In the genomic region with DNA sequence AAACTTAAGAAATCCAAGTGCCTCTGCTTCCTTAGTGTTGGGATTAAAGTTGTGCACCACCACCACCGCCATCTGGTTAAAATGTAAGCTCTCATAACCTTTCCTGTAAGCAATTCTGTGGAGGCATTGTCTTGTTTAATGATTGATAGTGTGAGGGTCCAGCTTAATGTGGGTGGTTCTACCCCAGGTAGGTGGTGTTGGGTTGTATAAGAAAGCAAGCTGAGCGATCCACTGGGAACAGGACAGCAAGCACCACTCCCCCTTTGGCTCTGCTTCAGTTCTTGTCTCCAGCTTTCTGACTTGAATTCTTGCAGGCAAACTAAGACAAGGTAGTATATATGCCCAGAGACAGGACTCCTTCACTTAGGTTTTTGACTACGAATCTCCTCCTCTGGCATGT, we compare ENCODE assay signal across 32 mouse cellular contexts. TPM values are rescaled to one million over a fixed set of nuclear protein-coding genes. Genes with fewer than 3 reads are reported as not detected.
DNase-seq lines count a peak whose midpoint lies in the region; ATAC-seq and TF ChIP-seq lines count a peak whose summit lies in the region.
"Had no signal": no experiment of that assay in that cellular context is flagged by ENCODE, and none has a peak within 500 bp of the region (broad histone marks: within the 10 kb centered on the region; RNA-seq: fewer than 3 reads in every experiment).

No protein-coding gene starts in this region.

- intact Hi-C loops in left cerebral cortex, adult 2 months (cut with DNase I): no loop called here

- no peaks in the 10 kb centered on the region for H3K36me3 ChIP-seq in intestine, embryonic 16.5 days (ENCODE audit: control insufficient read depth, insufficient read depth, low read length)
- no peaks in the 10 kb centered on the region for H3K36me3 ChIP-seq in kidney, postnatal 0 days (ENCODE audit: insufficient read depth, low read length)
- H3K36me3 ChIP-seq: heart, embryonic 12.5 days; hindbrain, embryonic 13.5 days; limb, embryonic 13.5 days; liver, embryonic 12.5 days; midbrain, embryonic 12.5 days; stomach, embryonic 15.5 days had no signal

- H3K27me3 ChIP-seq in intestine, embryonic 16.5 days (replicated peaks; ENCODE audit: control insufficient read depth, insufficient read depth, low read length): no peaks in the 10 kb centered on the region
- no peaks in the 10 kb centered on the region for H3K27me3 ChIP-seq in kidney, postnatal 0 days (ENCODE audit: insufficient read depth, low read length)
- H3K27me3 ChIP-seq: heart, embryonic 12.5 days; hindbrain, embryonic 13.5 days; limb, embryonic 13.5 days; liver, embryonic 12.5 days; megakaryocyte, embryonic 14.5 days; midbrain, embryonic 12.5 days; Patski; stomach, embryonic 15.5 days had no signal

- H3K27ac ChIP-seq in intestine, embryonic 16.5 days (ENCODE audit: low read length): peak overlapping the region; percentile 20
- H3K27ac ChIP-seq in kidney, postnatal 0 days: peak overlapping the region; percentile 48
- H3K27ac ChIP-seq in left cerebral cortex, adult 2 months: no peak overlapping the region
- H3K27ac ChIP-seq: hindbrain, embryonic 13.5 days; limb, embryonic 13.5 days; liver, embryonic 12.5 days; midbrain, embryonic 12.5 days; stomach, embryonic 15.5 days had no signal

- H3K4me1 ChIP-seq in intestine, embryonic 16.5 days (ENCODE audit: control insufficient read depth, insufficient read depth, low read length): peaks cover 28% of the 10 kb centered on the region
- H3K4me1 ChIP-seq in kidney, postnatal 0 days (replicated peaks; ENCODE audit: insufficient read depth, low read length): peaks cover 12% of the 10 kb centered on the region; the same call in 1 of the 2 replicates

- no peaks in the 10 kb centered on the region for H3K9me3 ChIP-seq in intestine, embryonic 16.5 days (ENCODE audit: control insufficient read depth, low read length)
- no peaks in the 10 kb centered on the region for H3K9me3 ChIP-seq in kidney, postnatal 0 days (replicated peaks; ENCODE audit: low read length)
- H3K9me3 ChIP-seq: heart, embryonic 12.5 days; hindbrain, embryonic 13.5 days; limb, embryonic 13.5 days; liver, embryonic 12.5 days; midbrain, embryonic 12.5 days; stomach, embryonic 15.5 days had no signal

- DNase-seq in kidney, adult 8-10 months: peak; percentile 64 to 85
- no peak for DNase-seq in kidney, postnatal 0 days (ENCODE audit: low spot score)
- DNase-seq in yolk sac, embryonic 10.5 days (ENCODE audit: low spot score): peak; percentile 69
- no peak for DNase-seq in liver
- no peak for DNase-seq in layer of hippocampus, postnatal 36 days
- DNase-seq in left cerebral cortex, adult 2 months (ENCODE audit: extremely low spot score in 1 of 2, low spot score in 2 of 2): no peak
- DNase-seq: adrenal gland, postnatal 10 days; cerebellum, adult 8-10 months; cerebellum, postnatal 25 days; gastrocnemius, postnatal 14 days; heart, adult 18-20 months; heart, postnatal 4 days; liver, postnatal 0 days; lung, postnatal 36 days; retina, postnatal 1 day; right cerebral cortex, postnatal 14 days; thymus, postnatal 14 days had no signal

- no peak overlapping the region for H3K9ac ChIP-seq in intestine, embryonic 16.5 days (ENCODE audit: low read depth, low read length)
- H3K9ac ChIP-seq in kidney, postnatal 0 days (ENCODE audit: low read depth, low read length): no peak overlapping the region
- H3K9ac ChIP-seq: heart, embryonic 12.5 days; hindbrain, embryonic 13.5 days; limb, embryonic 13.5 days; liver, embryonic 12.5 days; liver, postnatal 0 days; midbrain, embryonic 12.5 days; stomach, embryonic 15.5 days had no signal

- peak; percentile 40; the same call in 1 of the 2 replicates for ATAC-seq in intestine, embryonic 16.5 days
- peak; percentile 37; the same call in 1 of the 2 replicates for ATAC-seq in kidney, postnatal 0 days (replicated peaks; ENCODE audit: low FRiP score, low read depth)
- ATAC-seq: forebrain, embryonic 14.5 days; liver, embryonic 12.5 days; liver, postnatal 0 days; Patski had no signal

- no peak overlapping the region for H3K4me2 ChIP-seq in intestine, embryonic 16.5 days (ENCODE audit: low read depth, low read length)
- no peak overlapping the region for H3K4me2 ChIP-seq in kidney, postnatal 0 days (ENCODE audit: low read length)
- H3K4me2 ChIP-seq: heart, embryonic 12.5 days; hindbrain, embryonic 13.5 days; limb, embryonic 13.5 days; midbrain, embryonic 12.5 days; stomach, embryonic 15.5 days had no signal

- TF ChIP-seq CTCF in kidney, postnatal 0 days (IDR thresholded peaks at IDR 0.05; ENCODE audit: low read depth): no peak
- no peak for TF ChIP-seq CTCF in left cerebral cortex, adult 2 months (IDR thresholded peaks at IDR 0.05)

- H3K4me3 ChIP-seq in intestine, embryonic 16.5 days (ENCODE audit: low read length): no peak overlapping the region
- no peak overlapping the region for H3K4me3 ChIP-seq in kidney, postnatal 0 days (replicated peaks; ENCODE audit: low read depth, low read length)
- H3K4me3 ChIP-seq in left cerebral cortex, adult 2 months: no peak overlapping the region
- H3K4me3 ChIP-seq: heart, embryonic 12.5 days; hindbrain, embryonic 13.5 days; limb, embryonic 13.5 days; liver, embryonic 12.5 days; megakaryocyte, embryonic 14.5 days; midbrain, embryonic 12.5 days; stomach, embryonic 15.5 days had no signal

- 52% methylated on average over 3 of the region's 3 CpGs for WGBS in intestine, embryonic 16.5 days
- 59% methylated on average over 3 of the region's 3 CpGs for WGBS in kidney, postnatal 0 days

RNA-seq across cellular contexts. Expression of a gene that starts 1.4 kb away (rescaled TPM):
- 52.2 and 54.0 TPM in 2 replicates for polyA plus RNA-seq in intestine, embryonic 16.5 days (2015; fragmentation: Nextera tagmentation; extraction: Ambion mirVana)
- 38.9 and 46.5 TPM in 2 replicates for polyA plus RNA-seq in kidney, postnatal 0 days (2015; fragmentation: Nextera tagmentation; extraction: Ambion mirVana)
- total RNA-seq in layer of hippocampus, postnatal 36 days (2021): 10 to 100 TPM; 81.9 to 86.8 TPM
- total RNA-seq in left cerebral cortex, adult 2 months (2021): 100 to 1,000 TPM; 108 to 110 TPM

RNA-seq across cellular contexts. Expression of a gene that starts 26.6 kb away (rescaled TPM):
- 0.09 and 0.10 TPM in 2 replicates for polyA plus RNA-seq in intestine, embryonic 16.5 days (2015; fragmentation: Nextera tagmentation; extraction: Ambion mirVana)
- polyA plus RNA-seq in kidney, postnatal 0 days (2015; fragmentation: Nextera tagmentation; extraction: Ambion mirVana): 0.08 TPM in 1 of 2 replicates, not detected in the other
- 1 to 10 TPM in 1 of 2 experiments, under 1 TPM in 1; 0.77 to 1.2 TPM for total RNA-seq in layer of hippocampus, postnatal 36 days (2021)
- total RNA-seq in left cerebral cortex, adult 2 months (2021): under 1 TPM in 1 of 2 experiments, not detected in 1; 0.16 TPM
- total RNA-seq: gastrocnemius, postnatal 14 days; heart, postnatal 4 days; MEL had no signal
- polyA plus RNA-seq: heart, postnatal 0 days; liver, embryonic 12.5 days; liver, postnatal 0 days; lung, embryonic 16.5 days; neural tube, embryonic 14.5 days; small intestine, adult 2 months had no signal

Comparison
In these comparisons a context has a peak if more than half of its experiments do, and no peak if none do; other contexts are left out.
1. DNase-seq: peak in kidney, adult 8-10 months (2 of 2) and yolk sac, embryonic 10.5 days (single experiment); none in kidney, postnatal 0 days (single experiment), liver (single experiment), layer of hippocampus, postnatal 36 days (0 of 2) and left cerebral cortex, adult 2 months (0 of 2).